Comparison of ENCODE assay signal across 8 mouse cellular contexts in genomic region chr17:32788576-32788975, GRCm38 (mm10). TPM values are rescaled to one million over a fixed set of nuclear protein-coding genes. Genes with fewer than 3 reads are reported as not detected.
DNase-seq lines count a peak whose midpoint lies in the region; ATAC-seq and TF ChIP-seq lines count a peak whose summit lies in the region.

No protein-coding gene starts in this region.

- H3K27me3 ChIP-seq in embryonic facial prominence, embryonic 13.5 days, result no peaks in the 10 kb centered on the region
- no peaks in the 10 kb centered on the region for H3K27me3 ChIP-seq in intestine, embryonic 15.5 days (replicated peaks)
- H3K27me3 ChIP-seq in neural tube, embryonic 11.5 days (ENCODE audit: control insufficient read depth, insufficient read depth, low read length), result no peaks in the 10 kb centered on the region

- TF ChIP-seq CTCF in lung, adult 2 months (IDR thresholded peaks at IDR 0.05; ENCODE audit: insufficient read depth, low read length), result no peak

- peak overlapping the region; percentile 94 for H3K27ac ChIP-seq in embryonic facial prominence, embryonic 13.5 days
- H3K27ac ChIP-seq in intestine, embryonic 15.5 days, result no peak overlapping the region
- H3K27ac ChIP-seq in neural tube, embryonic 11.5 days (ENCODE audit: low read depth, low read length), result no peak overlapping the region

- no peaks in the 10 kb centered on the region for H3K9me3 ChIP-seq in embryonic facial prominence, embryonic 13.5 days
- H3K9me3 ChIP-seq in intestine, embryonic 15.5 days, result no peaks in the 10 kb centered on the region
- no peaks in the 10 kb centered on the region for H3K9me3 ChIP-seq in neural tube, embryonic 11.5 days (ENCODE audit: control insufficient read depth, low read length)

- peaks cover 20% of the 10 kb centered on the region for H3K4me1 ChIP-seq in lung, adult 2 months (ENCODE audit: control insufficient read depth, insufficient read depth, low read length)
- H3K4me1 ChIP-seq in embryonic facial prominence, embryonic 13.5 days, result peaks cover 20% of the 10 kb centered on the region
- H3K4me1 ChIP-seq in intestine, embryonic 15.5 days (replicated peaks), result peaks cover 7% of the 10 kb centered on the region
- H3K4me1 ChIP-seq in neural tube, embryonic 11.5 days (ENCODE audit: control insufficient read depth, insufficient read depth, low read length), result peaks cover 5% of the 10 kb centered on the region; the same call in 1 of the 2 replicates

- TF ChIP-seq POLR2A in lung, adult 2 months (IDR thresholded peaks at IDR 0.05; ENCODE audit: borderline replicate concordance, extremely low read depth, low read depth, low read length), result no peak

- peak overlapping the region; percentile 70 for H3K4me2 ChIP-seq in embryonic facial prominence, embryonic 13.5 days
- peak overlapping the region; percentile 57 for H3K4me2 ChIP-seq in intestine, embryonic 15.5 days (replicated peaks)
- H3K4me2 ChIP-seq in neural tube, embryonic 11.5 days (ENCODE audit: low read depth), result peak overlapping the region; percentile 54

- 8% methylated on average over 9 of the region's 9 CpGs for WGBS in lung, adult 2 months
- 5% methylated on average over 9 of the region's 9 CpGs for WGBS in embryonic facial prominence, embryonic 13.5 days
- WGBS in intestine, embryonic 15.5 days, result 3% methylated on average over 9 of the region's 9 CpGs
- 12% methylated on average over 9 of the region's 9 CpGs for WGBS in neural tube, embryonic 11.5 days

- H3K4me3 ChIP-seq in lung, adult 2 months (replicated peaks; ENCODE audit: extremely low read depth, low read depth, low read length), result peak overlapping the region; percentile 54
- peak overlapping the region; percentile 92 for H3K4me3 ChIP-seq in embryonic facial prominence, embryonic 13.5 days
- H3K4me3 ChIP-seq in intestine, embryonic 15.5 days (replicated peaks), result peak overlapping the region; percentile 88
- peak overlapping the region; percentile 87 for H3K4me3 ChIP-seq in neural tube, embryonic 11.5 days (ENCODE audit: low read depth, low read length)

- H3K9ac ChIP-seq in embryonic facial prominence, embryonic 13.5 days, result peak overlapping the region; percentile 98
- 0 out of 2 replicates have a peak overlapping the region, but pooled peaks have one; percentile 21 for H3K9ac ChIP-seq in intestine, embryonic 15.5 days
- peak overlapping the region; percentile 41; the same call in 1 of the 2 replicates for H3K9ac ChIP-seq in neural tube, embryonic 11.5 days (ENCODE audit: low read length)

- peaks cover 22% of the 10 kb centered on the region for H3K36me3 ChIP-seq in embryonic facial prominence, embryonic 13.5 days
- 0 out of 2 replicates have a peak, but pooled peaks cover 8% of the 10 kb centered on the region for H3K36me3 ChIP-seq in intestine, embryonic 15.5 days
- H3K36me3 ChIP-seq in neural tube, embryonic 11.5 days (ENCODE audit: control insufficient read depth, insufficient read depth, low read length), result peaks cover 5% of the 10 kb centered on the region

- no peak for ATAC-seq in embryonic facial prominence, embryonic 13.5 days (ENCODE audit: insufficient number of reproducible peaks, insufficient read depth, low FRiP score, low TSS enrichment, low read depth)
- no peak for ATAC-seq in intestine, embryonic 15.5 days
- ATAC-seq in neural tube, embryonic 11.5 days (ENCODE audit: insufficient read depth, low FRiP score, low TSS enrichment), result no peak
- no peak for ATAC-seq in erythroid progenitor cell, adult 5-6 weeks (replicated peaks; ENCODE audit: low FRiP score, poor library complexity, severe bottlenecking)

- DNase-seq in lung, adult 2 months, result no peak
- no peak for DNase-seq in lung, adult 18-20 months
- DNase-seq in neural tube, embryonic 11.5 days (ENCODE audit: low spot score), result no peak
- no peak for DNase-seq in testis, postnatal 10 days (ENCODE audit: low spot score)
- DNase-seq in adrenal gland, postnatal 36 days, result no peak

RNA-seq across cellular contexts. Expression of gene Zfp871, which starts 0.5 kb away (rescaled TPM):
- 8.2 and 13.8 TPM in 2 replicates for polyA plus RNA-seq in lung, adult 2 months (2012; rRNA removed)
- 37.2 and 41.1 TPM in 2 replicates for polyA plus RNA-seq in embryonic facial prominence, embryonic 13.5 days (2015; fragmentation: Nextera tagmentation; extraction: Ambion mirVana)
- 26.7 and 28.9 TPM in 2 replicates for polyA plus RNA-seq in intestine, embryonic 15.5 days (2015; fragmentation: Nextera tagmentation; extraction: Ambion mirVana)
- polyA plus RNA-seq in neural tube, embryonic 11.5 days (2014; fragmentation: Nextera tagmentation; extraction: Ambion mirVana), result 36.9 and 41.3 TPM in 2 replicates
- total RNA-seq in erythroid progenitor cell, adult 5-6 weeks (2015; ENCODE audit: low replicate concordance), result 67.1 and 71.0 TPM in 2 replicates
- total RNA-seq in erythroid progenitor cell, adult 5-6 weeks (2017; ENCODE audit: low replicate concordance), result 39.3 and 51.0 TPM in 2 replicates
- total RNA-seq in adrenal gland, postnatal 36 days (2021), result 10 to 100 TPM; 47.9 to 52.5 TPM

RNA-seq across cellular contexts. Expression of gene Zfp811, which starts 21.2 kb away (rescaled TPM):
- 0.06 TPM in 1 of 2 replicates, not detected in the other for polyA plus RNA-seq in lung, adult 2 months (2012; rRNA removed)
- 6.8 and 9.4 TPM in 2 replicates for polyA plus RNA-seq in embryonic facial prominence, embryonic 13.5 days (2015; fragmentation: Nextera tagmentation; extraction: Ambion mirVana)
- 3.4 and 4.1 TPM in 2 replicates for polyA plus RNA-seq in intestine, embryonic 15.5 days (2015; fragmentation: Nextera tagmentation; extraction: Ambion mirVana)
- 31.1 and 33.3 TPM in 2 replicates for polyA plus RNA-seq in neural tube, embryonic 11.5 days (2014; fragmentation: Nextera tagmentation; extraction: Ambion mirVana)
- total RNA-seq in erythroid progenitor cell, adult 5-6 weeks (2015; ENCODE audit: low replicate concordance), result 1.3 TPM in 1 of 2 replicates, not detected in the other
- not detected in 2 replicates for total RNA-seq in erythroid progenitor cell, adult 5-6 weeks (2017; ENCODE audit: low replicate concordance)
- under 1 TPM; 0.59 to 0.76 TPM for total RNA-seq in adrenal gland, postnatal 36 days (2021)

RNA-seq across cellular contexts. Expression of gene Zfp799, which starts 41.5 kb away (rescaled TPM):
- 2.4 and 5.8 TPM in 2 replicates for polyA plus RNA-seq in lung, adult 2 months (2012; rRNA removed)
- 20.2 TPM in 2 replicates for polyA plus RNA-seq in embryonic facial prominence, embryonic 13.5 days (2015; fragmentation: Nextera tagmentation; extraction: Ambion mirVana)
- 9.9 and 10.5 TPM in 2 replicates for polyA plus RNA-seq in intestine, embryonic 15.5 days (2015; fragmentation: Nextera tagmentation; extraction: Ambion mirVana)
- 17.6 and 21.1 TPM in 2 replicates for polyA plus RNA-seq in neural tube, embryonic 11.5 days (2014; fragmentation: Nextera tagmentation; extraction: Ambion mirVana)
- total RNA-seq in erythroid progenitor cell, adult 5-6 weeks (2015; ENCODE audit: low replicate concordance), result 0.42 and 1.1 TPM in 2 replicates
- 0.45 and 1.4 TPM in 2 replicates for total RNA-seq in erythroid progenitor cell, adult 5-6 weeks (2017; ENCODE audit: low replicate concordance)
- 10 to 100 TPM; 11.4 to 12.1 TPM for total RNA-seq in adrenal gland, postnatal 36 days (2021)

Comparison
In these comparisons a context has a peak if more than half of its experiments do, and no peak if none do; other contexts are left out.
1. H3K9ac ChIP-seq: peak in every context shown above with its lines; median percentile 98 in embryonic facial prominence, embryonic 13.5 days; 41 in neural tube, embryonic 11.5 days; 21 in intestine, embryonic 15.5 days.